Mouse (Mus musculus) urinary bladder, postnatal 14 days (tissue): ENCODE data around the gene Dpf1.
A peak's percentile ranks its signal among the peaks of the same experiment; 100 is the strongest.

ENCODE experiments used
- DNase-seq: peaks from one replicate; pipeline ENCODE4 v3.0.0; 2021; ENCODE audit warnings: low spot score

The Dpf1 gene

GRCm38 (mm10) chr7:29340838-29341237 lies 37.1 kb downstream of the Dpf1 start:
- no peak for DNase-seq

DNA sequence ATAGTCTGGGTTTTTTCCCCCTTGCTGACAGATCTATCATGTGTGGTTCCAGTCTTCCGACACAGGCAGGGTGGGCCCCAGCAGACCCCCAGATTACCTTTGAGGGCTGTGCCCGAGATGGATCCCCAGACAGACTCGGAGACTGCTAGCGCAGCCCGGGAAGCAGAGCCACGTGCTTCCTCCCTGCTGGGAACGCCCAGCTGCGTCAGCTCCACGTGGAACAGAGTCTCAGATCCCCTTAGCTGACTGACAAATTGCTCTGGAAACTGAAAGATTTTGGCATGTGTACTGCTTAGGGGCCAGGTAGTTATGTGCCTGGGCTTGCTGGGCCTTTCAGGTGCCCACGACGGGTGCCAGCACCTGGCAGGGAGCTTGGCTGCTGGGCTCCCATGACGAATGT lies 38.0 kb downstream of the Dpf1 start:
- no peak for DNase-seq

- DNase-seq: no peak
Observed at GRCm38 (mm10) chr7:29342489-29343092, 38.8 kb downstream of the Dpf1 start.

DNA sequence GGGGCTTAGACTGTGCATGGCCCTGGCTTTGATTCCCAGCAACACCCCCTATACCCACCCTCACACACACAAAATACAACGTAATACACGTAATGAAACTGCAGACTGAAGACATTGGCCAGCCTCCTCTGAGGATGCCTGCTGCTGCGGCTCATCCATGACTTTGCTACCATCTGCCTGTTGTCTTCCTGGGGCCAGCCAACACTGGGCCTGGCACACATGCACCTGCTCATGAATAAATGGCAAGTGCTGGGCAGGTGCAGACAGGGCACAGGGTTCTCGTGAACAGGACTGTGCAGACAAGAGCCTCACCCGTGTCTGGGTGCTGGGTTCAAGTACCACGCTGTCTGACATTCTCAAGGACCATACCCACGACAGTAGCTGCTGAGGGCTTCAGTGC lies 40.0 kb downstream of the Dpf1 start:
- DNase-seq: no peak

- no peak for DNase-seq
Observed at GRCm38 (mm10) chr7:29345534-29345933, 41.8 kb downstream of the Dpf1 start.

DNA sequence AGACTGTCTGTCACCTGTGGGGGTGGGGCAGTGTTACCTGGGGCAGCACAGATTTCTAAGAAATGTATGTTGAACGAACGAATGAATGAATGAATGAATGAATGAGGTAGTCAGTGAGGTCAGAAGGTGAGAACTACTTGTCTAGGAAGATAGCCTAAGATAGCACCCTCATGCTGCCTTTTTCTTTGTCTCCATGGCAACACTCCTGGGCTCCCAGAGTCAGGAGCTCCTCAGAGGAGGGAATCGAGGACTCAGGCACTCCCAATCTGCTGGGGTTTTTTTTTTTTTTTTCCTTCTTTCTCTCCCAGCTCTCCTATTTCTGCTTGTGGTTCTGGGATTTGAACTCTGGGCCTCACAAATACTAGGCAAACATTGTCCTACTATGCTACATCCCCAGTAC lies 42.5 kb downstream of the Dpf1 start:
- DNase-seq: no peak

GRCm38 (mm10) chr7:29350489-29350888 lies 46.7 kb downstream of the Dpf1 start:
- DNase-seq: peak; percentile 16

DNA sequence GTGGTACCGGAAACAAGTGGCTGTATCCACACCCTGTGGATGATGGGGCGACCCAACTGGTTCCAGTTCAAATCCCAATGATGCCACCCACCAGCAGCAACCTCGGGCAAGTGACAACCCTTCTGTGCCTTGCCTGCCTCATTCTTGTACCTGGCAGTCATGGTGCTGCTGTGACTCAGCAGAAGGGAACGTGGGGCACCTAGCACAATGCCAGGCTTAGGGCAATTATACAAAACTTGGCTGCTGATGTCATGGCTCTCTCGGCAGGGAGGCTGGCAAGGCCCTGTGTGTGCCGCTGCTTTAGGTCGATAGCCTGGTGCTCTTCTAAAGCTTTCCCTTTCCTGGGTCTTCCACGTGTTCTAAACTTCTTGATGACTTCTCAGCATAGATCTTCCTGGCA lies 48.5 kb downstream of the Dpf1 start:
- no peak for DNase-seq

DNA sequence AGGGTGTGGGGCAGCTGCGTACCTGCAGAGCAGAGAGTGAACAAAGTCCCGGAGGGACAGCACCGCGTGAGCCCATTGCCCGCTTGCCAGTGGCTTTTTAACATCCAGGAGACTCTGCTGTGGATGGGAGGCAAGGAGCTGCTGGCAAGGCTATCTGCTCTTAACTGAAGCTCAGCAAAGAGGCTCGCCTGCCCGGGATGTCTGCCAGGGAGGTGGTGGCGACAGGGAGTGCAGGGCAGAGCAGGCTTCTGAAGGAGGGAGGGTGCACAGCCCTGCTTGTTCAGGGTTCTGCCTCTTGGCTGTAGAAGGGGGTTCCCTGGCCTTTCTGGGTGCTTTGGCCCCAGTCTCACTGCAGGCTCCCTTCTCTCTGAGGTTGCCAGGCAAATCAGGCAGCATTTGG lies 50.4 kb downstream of the Dpf1 start:
- DNase-seq: peak; percentile 38

GRCm38 (mm10) chr7:29355406-29355805 lies 51.7 kb downstream of the Dpf1 start:
- no peak for DNase-seq

DNA sequence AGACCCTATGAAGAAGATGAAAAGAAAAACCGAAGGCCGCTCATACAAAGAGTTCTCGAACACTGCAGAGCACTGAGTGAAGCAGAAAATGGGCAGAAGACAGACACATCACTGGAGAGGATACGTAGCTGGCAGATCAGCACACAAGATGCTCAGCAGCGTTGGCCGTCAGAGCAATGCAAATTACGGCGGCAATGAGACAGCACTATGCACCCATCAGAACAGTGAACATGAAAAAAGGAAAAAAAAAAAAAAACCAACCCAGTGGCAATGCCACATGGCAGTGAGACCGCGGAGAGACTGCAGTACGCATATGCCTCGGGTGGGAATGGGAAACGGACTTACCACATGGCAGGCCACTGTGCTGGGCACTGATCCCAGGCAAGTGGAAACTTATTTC lies 57.7 kb downstream of the Dpf1 start:
- no peak for DNase-seq

- DNase-seq: peak; percentile 25
Observed at GRCm38 (mm10) chr7:29364052-29364451, 60.3 kb downstream of the Dpf1 start.

DNA sequence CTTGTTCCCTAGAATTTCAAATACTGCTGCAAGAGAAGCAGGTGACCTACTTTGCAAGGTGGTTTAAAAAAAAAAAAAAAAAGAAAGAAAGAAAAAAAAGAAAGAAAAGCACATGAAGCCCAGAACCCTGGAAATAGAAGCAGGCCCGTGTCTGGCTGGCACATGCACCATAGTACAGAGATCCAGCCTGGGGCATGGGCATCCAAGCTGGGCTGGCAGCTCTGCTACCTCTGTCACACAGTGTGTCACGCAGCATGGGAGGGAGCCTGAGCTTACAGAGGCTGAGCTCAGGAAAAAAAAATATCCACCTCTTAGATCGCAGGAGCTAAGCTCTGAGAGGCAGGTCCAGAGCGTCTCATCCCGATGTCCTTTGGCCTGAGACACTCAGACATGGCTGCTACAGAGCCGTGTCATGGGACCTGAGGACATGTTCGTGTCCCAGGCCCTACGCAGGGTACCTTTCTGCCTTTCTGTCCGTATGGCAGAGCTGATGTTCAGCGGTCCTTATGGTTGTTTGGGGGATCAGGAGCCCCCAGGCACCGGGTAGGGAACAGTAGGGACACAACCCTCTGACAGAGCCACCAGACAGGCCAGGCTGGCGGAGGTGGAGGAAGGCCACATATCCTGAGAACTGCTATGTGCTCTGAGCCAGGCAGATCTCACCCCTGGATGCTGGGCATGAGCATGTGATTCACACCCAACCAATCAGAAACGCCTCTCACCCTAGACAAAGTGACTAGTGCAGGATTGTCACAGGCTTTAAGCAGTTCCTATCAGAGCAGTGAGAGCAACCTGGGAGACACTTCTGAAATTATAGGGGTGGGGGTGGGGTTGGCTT lies 63.6 kb downstream of the Dpf1 start:
- DNase-seq: no peak
